Mouse (Mus musculus) kidney, embryonic 14.5 days (tissue): ENCODE data around the gene Ptprj. TPM values are rescaled to one million over a fixed set of nuclear protein-coding genes. Genes with fewer than 3 reads are reported as not detected.

Experiments
- ATAC-seq: fragments of 200-750 bp; cut with Nextera tagmentation; 2 replicates; pipeline ENCODE4 v1.8.0; 2017; ENCODE audit warnings: moderate number of reproducible peaks, mild to moderate bottlenecking, moderate TSS enrichment, moderate library complexity; ENCODE audit not compliant: low FRiP score, low TSS enrichment
- H3K27ac ChIP-seq: fragments of 300-500 bp; sonication (generic); 2 replicates; pipeline ENCODE4 v1.5.1; 2014; ENCODE audit warnings: low read depth, mild to moderate bottlenecking, low read length, moderate library complexity, mixed read lengths
- H3K27me3 ChIP-seq: fragments of 300-500 bp; sonication (generic); 2 replicates; pipeline ENCODE4 v1.6.1; 2014; ENCODE audit warnings: mild to moderate bottlenecking, low read length; ENCODE audit not compliant: control insufficient read depth, insufficient read depth
- H3K36me3 ChIP-seq: fragments of 300-500 bp; sonication (generic); 2 replicates; pipeline ENCODE4 v1.6.1; 2014; ENCODE audit warnings: low read length, mixed read lengths; ENCODE audit not compliant: control insufficient read depth, insufficient read depth
- H3K4me1 ChIP-seq: fragments of 300-500 bp; sonication (generic); 2 replicates; pipeline ENCODE4 v1.6.1; 2014; ENCODE audit warnings: low read length, mixed read lengths; ENCODE audit not compliant: control insufficient read depth, insufficient read depth
- H3K4me2 ChIP-seq: fragments of 300-500 bp; sonication (generic); replicated peaks from 2 replicates; pipeline ENCODE4 v1.6.1; 2014; ENCODE audit warnings: low read depth, mild to moderate bottlenecking, low read length
- H3K4me3 ChIP-seq: fragments of 300-500 bp; sonication (generic); 2 replicates; pipeline ENCODE4 v1.5.1; 2014; ENCODE audit warnings: mild to moderate bottlenecking, low read length
- H3K9ac ChIP-seq: fragments of 300-500 bp; sonication (generic); 2 replicates; pipeline ENCODE4 v1.6.1; 2014; ENCODE audit warnings: low read depth, mild to moderate bottlenecking, low read length, moderate library complexity
- H3K9me3 ChIP-seq: fragments of 300-500 bp; sonication (generic); 2 replicates; pipeline ENCODE4 v1.6.1; 2016; ENCODE audit warnings: low read length; ENCODE audit not compliant: control insufficient read depth
- WGBS: fragments of 180-500 bp; shearing (Covaris S2); extraction: QIAGEN DNeasy Blood & Tissue Kit; methylation state at CpG from one replicate; pipeline ENCODE4 v1.1.7; 2014; 5-methylcytosine and 5-hydroxymethylcytosine counted together
- polyA plus RNA-seq: library from polyadenylated mRNA; unstranded; fragments of >200 nt; fragmentation: Nextera tagmentation; extraction: Ambion mirVana; gene quantifications from 2 replicates; pipeline ENCODE4 v1.2.1, GENCODE M21; 2014

Gene Ptprj
- polyA plus RNA-seq, 1 experiment from 2014 or later: 10.8 TPM

- Histone ChIP-seq H3K36me3 (no peaks in the 10 kb centered on the region), H3K27ac (no peak overlapping the region), H3K9ac (no peak overlapping the region), H3K9me3 (no peaks in the 10 kb centered on the region), H3K27me3 (no peaks in the 10 kb centered on the region), H3K4me1 (0 out of 2 replicates have a peak, but pooled peaks cover under 1% of the 10 kb centered on the region), H3K4me2 (no peak overlapping the region), H3K4me3 (no peak overlapping the region)
- 77% methylated on average over 8 of the region's 8 CpGs for WGBS
- ATAC-seq: peak; percentile 2; the same call in 1 of the 2 replicates
These were observed 13.5 kb downstream of the Ptprj start for GRCm38 (mm10) chr2:90566773-90567528.

- peak overlapping the region; percentile 74 for H3K27ac ChIP-seq
- H3K4me2 ChIP-seq: no peak overlapping the region
- peak; percentile 26; the same call in 1 of the 2 replicates for ATAC-seq
- no peak overlapping the region for H3K9ac ChIP-seq
- H3K27me3 ChIP-seq: no peaks in the 10 kb centered on the region
- H3K4me1 ChIP-seq: 0 out of 2 replicates have a peak, but pooled peaks cover 3% of the 10 kb centered on the region
- no peak overlapping the region for H3K4me3 ChIP-seq
- WGBS: 27% methylated on average over 7 of the region's 7 CpGs
- no peaks in the 10 kb centered on the region for H3K36me3 ChIP-seq
- H3K9me3 ChIP-seq: no peaks in the 10 kb centered on the region
These were observed 14.4 kb downstream of the Ptprj start for GRCm38 (mm10) chr2:90566046-90566445.

- H3K36me3 ChIP-seq: no peaks in the 10 kb centered on the region
- H3K9ac ChIP-seq: no peak overlapping the region
- H3K27me3 ChIP-seq: no peaks in the 10 kb centered on the region
- no peak overlapping the region for H3K4me2 ChIP-seq
- no peaks in the 10 kb centered on the region for H3K9me3 ChIP-seq
- WGBS: 84% methylated on average over 7 of the region's 7 CpGs
- peaks cover 3% of the 10 kb centered on the region; the same call in 1 of the 2 replicates for H3K4me1 ChIP-seq
- no peak overlapping the region for H3K4me3 ChIP-seq
- ATAC-seq: peak; percentile 72
- H3K27ac ChIP-seq: peak overlapping the region; percentile 74
These were observed 15.1 kb downstream of the Ptprj start for GRCm38 (mm10) chr2:90565192-90565929.

GRCm38 (mm10) chr2:90564552-90564951 is 15.9 kb downstream of the Ptprj start:
- H3K27me3 ChIP-seq: no peaks in the 10 kb centered on the region
- H3K9me3 ChIP-seq: no peaks in the 10 kb centered on the region
- no peak overlapping the region for H3K27ac ChIP-seq
- H3K36me3 ChIP-seq: no peaks in the 10 kb centered on the region
- peaks cover 3% of the 10 kb centered on the region; the same call in 1 of the 2 replicates for H3K4me1 ChIP-seq
- WGBS: 85% methylated on average over 8 of the region's 8 CpGs
- no peak overlapping the region for H3K9ac ChIP-seq
- no peak overlapping the region for H3K4me2 ChIP-seq
- no peak overlapping the region for H3K4me3 ChIP-seq
- ATAC-seq: no peak

DNA sequence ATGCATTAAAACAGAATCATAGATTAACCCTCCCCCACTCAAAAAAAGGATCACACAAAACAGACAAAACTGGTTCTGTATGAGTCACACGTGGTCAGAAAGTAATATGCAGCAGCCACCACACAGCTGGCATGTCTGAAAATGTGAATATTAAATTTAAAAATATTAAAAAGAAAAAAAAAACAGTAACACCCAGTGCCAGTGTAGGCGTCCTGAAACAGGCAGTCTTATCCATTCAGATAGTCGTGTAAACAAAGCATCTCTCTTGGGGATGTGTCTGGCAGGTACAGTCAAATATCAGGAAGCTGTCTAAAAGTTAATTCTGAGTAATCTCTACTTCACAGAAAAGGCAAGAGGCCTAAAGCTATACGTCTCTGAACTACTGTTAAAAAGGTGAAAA is 17.3 kb downstream of the Ptprj start:
- Histone ChIP-seq H3K9me3 (no peaks in the 10 kb centered on the region), H3K4me3 (no peak overlapping the region), H3K4me2 (no peak overlapping the region), H3K36me3 (no peaks in the 10 kb centered on the region), H3K9ac (no peak overlapping the region), H3K27ac (no peak overlapping the region), H3K4me1 (peaks cover 3% of the 10 kb centered on the region; the same call in 1 of the 2 replicates), H3K27me3 (no peaks in the 10 kb centered on the region)
- 75% methylated on average over 4 of the region's 4 CpGs for whole genome bisulfite sequencing
- no peak for ATAC-seq

DNA sequence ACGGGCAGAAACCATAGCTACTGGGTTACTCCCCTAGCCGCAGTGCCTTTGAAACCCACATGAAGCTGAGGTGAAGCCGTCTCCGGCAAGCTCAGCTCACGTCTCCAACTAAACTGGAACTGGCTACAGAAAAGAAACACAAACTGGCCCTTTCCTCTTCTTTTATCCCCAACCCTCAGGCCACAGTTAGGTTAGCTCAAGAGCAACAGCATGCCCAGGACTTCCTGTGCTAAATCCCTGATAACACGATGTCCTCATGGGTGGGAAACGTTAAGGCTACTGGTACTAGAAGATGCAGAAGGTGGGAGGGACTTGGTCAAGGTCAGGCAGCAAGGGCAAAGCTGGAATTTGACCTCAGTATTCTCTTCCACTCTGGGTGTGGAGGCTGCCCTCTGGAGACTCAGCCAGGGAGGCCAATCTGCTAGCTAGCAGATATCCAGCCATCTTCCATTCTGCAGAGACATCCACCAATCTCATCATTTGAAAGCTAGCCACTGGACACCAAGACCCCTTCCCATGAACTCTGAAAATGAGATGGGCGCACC is 18.2 kb downstream of the Ptprj start:
- H3K27ac ChIP-seq: no peak overlapping the region
- no peaks in the 10 kb centered on the region for H3K27me3 ChIP-seq
- H3K9me3 ChIP-seq: no peaks in the 10 kb centered on the region
- H3K4me1 ChIP-seq: peaks cover 3% of the 10 kb centered on the region; the same call in 1 of the 2 replicates
- H3K4me2 ChIP-seq: no peak overlapping the region
- no peak for ATAC-seq
- no peak overlapping the region for H3K4me3 ChIP-seq
- no peaks in the 10 kb centered on the region for H3K36me3 ChIP-seq
- no peak overlapping the region for H3K9ac ChIP-seq
- 60% methylated on average over 8 of the region's 8 CpGs for WGBS

GRCm38 (mm10) chr2:90560197-90560843 is 20.1 kb downstream of the Ptprj start:
- Histone ChIP-seq H3K9ac (no peak overlapping the region), H3K4me1 (peaks cover 3% of the 10 kb centered on the region; the same call in 1 of the 2 replicates), H3K9me3 (no peaks in the 10 kb centered on the region), H3K27me3 (no peaks in the 10 kb centered on the region), H3K36me3 (no peaks in the 10 kb centered on the region), H3K4me3 (no peak overlapping the region), H3K4me2 (no peak overlapping the region), H3K27ac (no peak overlapping the region)
- 52% methylated on average over 6 of the region's 6 CpGs for WGBS
- no peak for ATAC-seq

DNA sequence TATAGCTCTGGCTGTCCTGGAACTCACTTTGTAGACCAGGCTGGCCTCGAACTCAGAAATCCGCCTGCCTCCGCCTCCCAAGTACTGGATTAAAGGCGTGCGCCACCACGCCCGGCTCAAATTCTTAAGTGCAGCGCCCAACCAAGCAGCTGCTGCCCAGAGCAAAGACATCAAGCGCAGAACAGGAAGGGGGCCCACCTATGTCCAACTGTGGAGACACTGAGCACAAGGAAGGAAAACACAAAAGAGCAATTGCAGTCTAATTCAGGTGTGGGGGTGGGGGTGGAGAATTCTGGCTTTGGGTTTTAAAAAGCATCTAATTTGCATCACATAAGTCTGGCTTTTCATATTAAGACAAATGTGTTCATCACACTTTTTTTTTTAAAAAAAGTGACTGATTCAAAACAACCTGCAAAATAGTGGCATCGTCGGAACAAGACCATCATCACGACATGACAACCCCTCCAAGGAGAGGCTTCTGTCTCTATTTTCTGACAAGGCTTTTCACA is 20.7 kb downstream of the Ptprj start:
- H3K4me1 ChIP-seq: peaks cover 3% of the 10 kb centered on the region; the same call in 1 of the 2 replicates
- 83% methylated on average over 12 of the region's 12 CpGs for WGBS
- H3K9ac ChIP-seq: no peak overlapping the region
- ATAC-seq: no peak
- H3K9me3 ChIP-seq: no peaks in the 10 kb centered on the region
- no peak overlapping the region for H3K4me3 ChIP-seq
- H3K4me2 ChIP-seq: no peak overlapping the region
- H3K36me3 ChIP-seq: no peaks in the 10 kb centered on the region
- no peak overlapping the region for H3K27ac ChIP-seq
- H3K27me3 ChIP-seq: no peaks in the 10 kb centered on the region
